Comparison of ENCODE assay signal across 49 mouse cellular contexts in the genomic region with DNA sequence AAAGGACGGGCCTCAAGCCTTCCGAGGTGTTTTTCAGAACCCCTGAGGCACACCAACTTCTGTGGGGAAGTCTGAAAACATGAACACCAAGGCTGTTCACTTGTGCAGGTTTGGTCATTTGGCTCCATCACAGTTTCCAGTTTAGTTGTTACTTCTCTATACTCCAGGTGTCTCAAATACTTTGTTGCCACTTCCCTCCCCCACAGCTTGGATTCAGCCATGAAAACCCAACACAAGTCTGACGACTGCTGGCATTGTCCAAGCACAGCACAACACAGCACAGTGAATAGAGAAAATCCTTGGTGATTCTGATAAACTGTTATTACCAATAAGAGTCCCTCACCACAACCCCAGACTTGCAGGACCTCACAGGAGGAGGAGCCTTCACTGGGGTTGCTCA. TPM values are rescaled to one million over a fixed set of nuclear protein-coding genes. Genes with fewer than 3 reads are reported as not detected.
"Had no signal": no experiment of that assay in that cellular context is flagged by ENCODE, and none has a peak within 500 bp of the region (broad histone marks: within the 10 kb centered on the region; RNA-seq: fewer than 3 reads in every experiment).

No protein-coding gene starts in this region.

- H3K4me3 ChIP-seq: heart, embryonic 10.5 days; heart, embryonic 12.5 days; heart, embryonic 13.5 days; heart, embryonic 15.5 days; hindbrain, embryonic 10.5 days; hindbrain, embryonic 12.5 days; hindbrain, embryonic 13.5 days; hindbrain, embryonic 15.5 days; intestine, embryonic 15.5 days; layer of hippocampus, adult 2 months; left cerebral cortex, adult 2 months had no signal

- DNase-seq: heart, postnatal 10 days; heart, postnatal 14 days; heart, postnatal 36 days; heart, postnatal 4 days; kidney, adult 11 months; kidney, adult 18-20 months; kidney, adult 2 months; kidney, adult 8-10 months; kidney, adult 9 months; kidney, postnatal 10 days; kidney, postnatal 14 days; kidney, postnatal 25 days; kidney, postnatal 4 days; layer of hippocampus, adult 9-11 months; layer of hippocampus, postnatal 36 days had no signal

- H3K9ac ChIP-seq: heart, embryonic 12.5 days; heart, embryonic 15.5 days; hindbrain, embryonic 12.5 days; hindbrain, embryonic 13.5 days; hindbrain, embryonic 14.5 days; hindbrain, embryonic 15.5 days; intestine, embryonic 15.5 days had no signal

- H3K27me3 ChIP-seq: hindbrain, embryonic 12.5 days; hindbrain, embryonic 13.5 days; hindbrain, embryonic 15.5 days; intestine, embryonic 15.5 days had no signal

- ATAC-seq: hindbrain, embryonic 16.5 days; hindbrain, postnatal 0 days; inflammation-experienced regulatory T-cells, adult 6 months; intestine, embryonic 15.5 days; intestine, embryonic 16.5 days; intestine, postnatal 0 days had no signal

- H3K4me2 ChIP-seq: heart, embryonic 11.5 days; heart, embryonic 12.5 days; heart, embryonic 13.5 days; heart, embryonic 15.5 days; hindbrain, embryonic 12.5 days; hindbrain, embryonic 13.5 days; hindbrain, embryonic 14.5 days; hindbrain, embryonic 15.5 days; intestine, embryonic 15.5 days had no signal

- H3K27ac ChIP-seq: heart, embryonic 10.5 days; heart, embryonic 13.5 days; heart, embryonic 15.5 days; hindbrain, embryonic 10.5 days; hindbrain, embryonic 12.5 days; hindbrain, embryonic 13.5 days; hindbrain, embryonic 14.5 days; hindbrain, embryonic 15.5 days; hindbrain, postnatal 0 days; intestine, embryonic 15.5 days; kidney, postnatal 0 days; layer of hippocampus, adult 2 months; left cerebral cortex, adult 2 months had no signal

- H3K9me3 ChIP-seq: heart, embryonic 10.5 days; heart, embryonic 12.5 days; heart, embryonic 13.5 days; heart, embryonic 15.5 days; hindbrain, embryonic 10.5 days; hindbrain, embryonic 12.5 days; hindbrain, embryonic 13.5 days; hindbrain, embryonic 15.5 days; intestine, embryonic 15.5 days had no signal

- H3K4me1 ChIP-seq: heart, embryonic 10.5 days; hindbrain, embryonic 10.5 days; hindbrain, embryonic 12.5 days; hindbrain, embryonic 13.5 days; hindbrain, embryonic 15.5 days; intestine, embryonic 15.5 days had no signal

- H3K36me3 ChIP-seq: heart, embryonic 10.5 days; heart, embryonic 12.5 days; heart, embryonic 13.5 days; heart, embryonic 15.5 days; hindbrain, embryonic 10.5 days; hindbrain, embryonic 12.5 days; hindbrain, embryonic 13.5 days; hindbrain, embryonic 15.5 days; intestine, embryonic 15.5 days had no signal

RNA-seq across cellular contexts. Expression of gene Timm8a2, which starts 42.5 kb away (rescaled TPM):
- total RNA-seq: heart, postnatal 10 days; heart, postnatal 14 days; heart, postnatal 25 days; heart, postnatal 36 days; heart, postnatal 4 days; hematopoietic stem cell, adult 5-6 weeks; hindbrain, postnatal 0 days; layer of hippocampus, adult 18-20 months; layer of hippocampus, adult 2 months; layer of hippocampus, adult 8-10 months; layer of hippocampus, postnatal 10 days; layer of hippocampus, postnatal 14 days; left cerebral cortex, adult 18-20 months; left cerebral cortex, adult 2 months had no signal
- polyA plus RNA-seq: heart, embryonic 10.5 days; heart, embryonic 11.5 days; heart, embryonic 12.5 days; heart, embryonic 13.5 days; heart, embryonic 14.5 days; heart, embryonic 15.5 days; heart, embryonic 16.5 days; heart, postnatal 0 days; hindbrain, embryonic 10.5 days; hindbrain, embryonic 11.5 days; hindbrain, embryonic 12.5 days; hindbrain, embryonic 13.5 days; hindbrain, embryonic 14.5 days; hindbrain, embryonic 15.5 days; hindbrain, embryonic 16.5 days; hindbrain, postnatal 0 days; inflammation-experienced regulatory T-cells, adult 6 months; intestine, embryonic 14.5 days; intestine, embryonic 15.5 days; intestine, embryonic 16.5 days; intestine, postnatal 0 days; kidney, adult 2 months; kidney, embryonic 14.5 days; kidney, embryonic 16.5 days; kidney, postnatal 0 days; large intestine, adult 2 months had no signal
